Mouse (Mus musculus): Measurements from ENCODE around the gene Brsk2. TPM values are rescaled to one million over a fixed set of nuclear protein-coding genes. Genes with fewer than 3 reads are reported as not detected.
A peak's percentile ranks its signal among the peaks of the same experiment; 100 is the strongest.

Brsk2 gene
- polyA plus RNA-seq, 1 experiment from 2014 or later, result 0.88 TPM

DNA sequence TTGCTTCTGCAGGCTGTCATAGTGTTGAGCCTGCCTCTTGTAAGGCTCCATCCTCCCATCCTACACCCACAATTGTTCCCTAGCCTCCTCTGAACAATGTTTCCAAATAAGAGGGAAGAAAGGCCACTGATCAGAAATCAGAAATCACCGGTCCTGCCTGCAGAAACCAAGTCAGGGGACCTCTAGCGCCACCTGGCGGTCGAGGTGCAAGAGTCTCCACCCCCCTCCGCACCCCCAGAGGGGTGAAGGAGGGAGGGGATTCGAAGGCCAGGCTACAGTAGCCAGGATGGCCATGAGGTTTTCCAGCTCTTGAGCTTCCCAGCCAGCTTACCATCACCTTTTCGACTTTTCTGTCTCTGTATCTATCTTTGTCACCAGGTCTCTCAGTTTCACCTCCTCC lies 24.6 kb upstream of the Brsk2 start:
- Histone ChIP-seq H3K9ac (no peak overlapping the region), H3K4me2 (no peak overlapping the region), H3K36me3 (ENCODE audit: insufficient read depth) (no peaks in the 10 kb centered on the region), H3K27ac (ENCODE audit: low read depth) (no peak overlapping the region), H3K4me1 (ENCODE audit: insufficient read depth) (no peaks in the 10 kb centered on the region), H3K27me3 (ENCODE audit: insufficient read depth, low read length) (no peaks in the 10 kb centered on the region), H3K4me3 (ENCODE audit: low read depth, low read length) (no peak overlapping the region), H3K9me3 (ENCODE audit: low read depth, low read length) (no peaks in the 10 kb centered on the region)
- peak; percentile 83 for DNase-seq
- peak; percentile 91 for TF ChIP-seq CTCF (IDR thresholded peaks at IDR 0.05; ENCODE audit: low read depth)
- no peak for ATAC-seq (ENCODE audit: insufficient read depth)
- 7% methylated on average over 7 of the region's 7 CpGs for WGBS

DNA sequence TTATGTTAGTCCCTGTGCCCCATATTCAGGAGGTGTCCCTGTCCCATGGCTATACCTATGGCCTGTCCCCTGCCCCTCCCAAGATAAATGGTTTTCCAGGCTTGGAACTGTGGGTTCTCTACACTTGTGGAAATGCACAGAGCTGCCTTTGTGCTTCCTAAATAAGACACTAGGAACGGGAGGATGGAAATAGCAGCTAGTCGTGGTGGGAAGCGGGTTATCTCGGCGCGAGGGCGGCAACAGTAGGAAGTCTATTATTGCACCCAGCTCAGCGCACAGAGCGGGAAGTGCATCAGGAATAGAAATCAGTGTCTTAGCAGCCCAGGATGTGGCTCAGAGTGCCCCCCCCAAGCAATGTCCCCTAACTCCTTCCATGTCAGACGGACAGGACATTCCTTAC lies 20.9 kb upstream of the Brsk2 start:
- WGBS, result 74% methylated on average over 10 of the region's 10 CpGs
- Histone ChIP-seq H3K27ac (ENCODE audit: low read depth) (no peak overlapping the region), H3K4me2 (no peak overlapping the region), H3K9me3 (ENCODE audit: low read depth, low read length) (no peaks in the 10 kb centered on the region), H3K9ac (no peak overlapping the region), H3K4me3 (ENCODE audit: low read depth, low read length) (no peak overlapping the region), H3K4me1 (ENCODE audit: insufficient read depth) (no peaks in the 10 kb centered on the region), H3K27me3 (ENCODE audit: insufficient read depth, low read length) (no peaks in the 10 kb centered on the region), H3K36me3 (ENCODE audit: insufficient read depth) (no peaks in the 10 kb centered on the region)
- no peak for DNase-seq
- TF ChIP-seq CTCF (IDR thresholded peaks at IDR 0.05; ENCODE audit: low read depth), result no peak
- ATAC-seq (ENCODE audit: insufficient read depth), result no peak

GRCm38 (mm10) chr7:141934128-141934898 lies 15.2 kb upstream of the Brsk2 start:
- ATAC-seq (ENCODE audit: insufficient read depth) (no peak), DNase-seq (no peak)
- Histone ChIP-seq H3K27me3 (ENCODE audit: insufficient read depth, low read length) (no peaks in the 10 kb centered on the region), H3K9me3 (ENCODE audit: low read depth, low read length) (no peaks in the 10 kb centered on the region), H3K9ac (no peak overlapping the region), H3K36me3 (ENCODE audit: insufficient read depth) (no peaks in the 10 kb centered on the region), H3K4me2 (no peak overlapping the region), H3K27ac (ENCODE audit: low read depth) (no peak overlapping the region), H3K4me1 (ENCODE audit: insufficient read depth) (no peaks in the 10 kb centered on the region), H3K4me3 (ENCODE audit: low read depth, low read length) (no peak overlapping the region)
- 57% methylated on average over 7 of the region's 7 CpGs for WGBS
- no peak for TF ChIP-seq CTCF (IDR thresholded peaks at IDR 0.05; ENCODE audit: low read depth)

GRCm38 (mm10) chr7:141934951-141935350 lies 14.6 kb upstream of the Brsk2 start:
- ATAC-seq (ENCODE audit: insufficient read depth) (no peak), DNase-seq (no peak)
- Histone ChIP-seq H3K36me3 (ENCODE audit: insufficient read depth) (no peaks in the 10 kb centered on the region), H3K9me3 (ENCODE audit: low read depth, low read length) (no peaks in the 10 kb centered on the region), H3K4me1 (ENCODE audit: insufficient read depth) (no peaks in the 10 kb centered on the region), H3K9ac (no peak overlapping the region), H3K27me3 (ENCODE audit: insufficient read depth, low read length) (no peaks in the 10 kb centered on the region), H3K27ac (ENCODE audit: low read depth) (no peak overlapping the region), H3K4me3 (ENCODE audit: low read depth, low read length) (no peak overlapping the region), H3K4me2 (no peak overlapping the region)
- no peak for TF ChIP-seq CTCF (IDR thresholded peaks at IDR 0.05; ENCODE audit: low read depth)
- WGBS, result 87% methylated on average over 6 of the region's 6 CpGs

DNA sequence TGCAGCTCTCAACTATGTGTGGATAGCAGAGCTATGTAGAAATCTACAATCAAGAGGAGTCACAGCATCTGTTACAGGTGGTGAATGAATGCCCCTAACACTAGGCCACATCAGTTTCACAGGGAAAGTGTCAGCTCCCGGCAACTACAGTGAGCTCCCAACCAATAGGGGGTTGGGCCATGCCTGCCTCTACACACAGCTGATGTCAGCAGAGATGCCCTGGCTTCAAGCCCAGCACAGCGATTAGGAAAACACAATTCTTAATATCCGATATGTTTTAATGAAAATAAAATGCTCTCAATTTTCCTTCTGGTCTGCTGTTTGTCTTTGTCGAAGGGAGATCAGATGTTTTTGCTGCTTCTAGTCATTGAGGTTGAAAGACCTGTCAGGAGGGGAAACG lies 6.1 kb upstream of the Brsk2 start:
- DNase-seq, result no peak

DNA sequence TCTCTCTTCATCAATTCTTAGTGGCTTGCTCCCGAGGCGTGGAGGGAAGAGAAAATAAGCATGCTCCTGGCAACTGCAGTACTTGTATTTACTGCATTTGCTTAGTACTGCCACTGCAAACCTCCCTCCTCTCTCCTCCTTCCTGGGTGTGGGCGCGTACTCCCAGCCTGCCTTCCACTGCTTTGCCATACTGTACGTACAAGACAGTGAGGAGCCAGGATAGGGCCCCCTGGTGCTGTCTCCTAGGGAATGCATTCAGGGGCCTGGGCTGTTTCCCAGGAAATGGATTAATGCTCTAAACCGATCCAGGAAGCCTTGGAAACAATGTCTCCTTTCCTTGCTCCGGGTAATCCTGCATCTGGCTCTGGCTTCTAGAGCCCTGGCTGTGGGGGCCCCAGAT lies 3.6 kb upstream of the Brsk2 start:
- no peaks in the 10 kb centered on the region for H3K4me1 ChIP-seq (ENCODE audit: insufficient read depth)
- H3K4me2 ChIP-seq, result no peak overlapping the region
- no peak overlapping the region for H3K9ac ChIP-seq
- no peak overlapping the region for H3K4me3 ChIP-seq (ENCODE audit: low read depth, low read length)
- H3K9me3 ChIP-seq (ENCODE audit: low read depth, low read length), result no peaks in the 10 kb centered on the region
- H3K27ac ChIP-seq (ENCODE audit: low read depth), result no peak overlapping the region
- DNase-seq (peak; percentile 33), ATAC-seq (ENCODE audit: insufficient read depth) (no peak)
- peaks cover 51% of the 10 kb centered on the region for H3K27me3 ChIP-seq (ENCODE audit: insufficient read depth, low read length)
- TF ChIP-seq CTCF (IDR thresholded peaks at IDR 0.05; ENCODE audit: low read depth), result peak; percentile 19; the same call in 1 of the 2 replicates
- no peaks in the 10 kb centered on the region for H3K36me3 ChIP-seq (ENCODE audit: insufficient read depth)
- 22% methylated on average over 7 of the region's 7 CpGs for WGBS

More for the DNA sequence above, 6.1 kb upstream of the Brsk2 start:
- Histone ChIP-seq H3K9ac (no peak overlapping the region), H3K36me3 (ENCODE audit: insufficient read depth) (no peaks in the 10 kb centered on the region), H3K4me3 (ENCODE audit: low read depth, low read length) (no peak overlapping the region), H3K9me3 (ENCODE audit: low read depth, low read length) (no peaks in the 10 kb centered on the region), H3K27ac (ENCODE audit: low read depth) (no peak overlapping the region), H3K27me3 (ENCODE audit: insufficient read depth, low read length) (peaks cover 30% of the 10 kb centered on the region), H3K4me2 (no peak overlapping the region), H3K4me1 (ENCODE audit: insufficient read depth) (no peaks in the 10 kb centered on the region)
- no peak for TF ChIP-seq CTCF (IDR thresholded peaks at IDR 0.05; ENCODE audit: low read depth)
- no peak for ATAC-seq (ENCODE audit: insufficient read depth)
- WGBS, result 66% methylated on average over 5 of the region's 5 CpGs

GRCm38 (mm10) chr7:141947512-141947911 lies 2.0 kb upstream of the Brsk2 start:
- H3K27me3 ChIP-seq (ENCODE audit: insufficient read depth, low read length), result peaks cover 66% of the 10 kb centered on the region
- no peak for TF ChIP-seq CTCF (IDR thresholded peaks at IDR 0.05; ENCODE audit: low read depth)
- H3K4me3 ChIP-seq (ENCODE audit: low read depth, low read length), result no peak overlapping the region
- H3K36me3 ChIP-seq (ENCODE audit: insufficient read depth), result no peaks in the 10 kb centered on the region
- no peaks in the 10 kb centered on the region for H3K4me1 ChIP-seq (ENCODE audit: insufficient read depth)
- no peak overlapping the region for H3K27ac ChIP-seq (ENCODE audit: low read depth)
- H3K9me3 ChIP-seq (ENCODE audit: low read depth, low read length), result no peaks in the 10 kb centered on the region
- no peak overlapping the region for H3K4me2 ChIP-seq
- ATAC-seq (ENCODE audit: insufficient read depth) (no peak), DNase-seq (no peak)
- no peak overlapping the region for H3K9ac ChIP-seq
